Mouse (Mus musculus) C2C12 (cell line): ENCODE results near the gene Sh3glb2.

ENCODE experiments used
- CEBPB ChIP-seq: IDR thresholded peaks from one replicate; pipeline ENCODE4 v1.6.1; 2011; ENCODE audit warnings: low read depth, mild to moderate bottlenecking, control low read depth, moderate library complexity
- CTCF ChIP-seq: IDR thresholded peaks from one replicate; pipeline ENCODE4 v1.5.1; 2011; ENCODE audit not compliant: control insufficient read depth, insufficient read depth, insufficient read length
- FOSL1 ChIP-seq: IDR thresholded peaks from one replicate; pipeline ENCODE4 v1.8.0; 2011; ENCODE audit warnings: mild to moderate bottlenecking, low read length; ENCODE audit not compliant: poor library complexity, insufficient read depth, severe bottlenecking
- MAX ChIP-seq: IDR thresholded peaks from one replicate; pipeline ENCODE4 v1.6.1; 2011; ENCODE audit warnings: mild to moderate bottlenecking, control low read depth
- USF1 ChIP-seq: IDR thresholded peaks from one replicate; pipeline ENCODE4 v1.6.1; 2011; ENCODE audit warnings: low read depth, mild to moderate bottlenecking, control low read depth, moderate library complexity

DNA sequence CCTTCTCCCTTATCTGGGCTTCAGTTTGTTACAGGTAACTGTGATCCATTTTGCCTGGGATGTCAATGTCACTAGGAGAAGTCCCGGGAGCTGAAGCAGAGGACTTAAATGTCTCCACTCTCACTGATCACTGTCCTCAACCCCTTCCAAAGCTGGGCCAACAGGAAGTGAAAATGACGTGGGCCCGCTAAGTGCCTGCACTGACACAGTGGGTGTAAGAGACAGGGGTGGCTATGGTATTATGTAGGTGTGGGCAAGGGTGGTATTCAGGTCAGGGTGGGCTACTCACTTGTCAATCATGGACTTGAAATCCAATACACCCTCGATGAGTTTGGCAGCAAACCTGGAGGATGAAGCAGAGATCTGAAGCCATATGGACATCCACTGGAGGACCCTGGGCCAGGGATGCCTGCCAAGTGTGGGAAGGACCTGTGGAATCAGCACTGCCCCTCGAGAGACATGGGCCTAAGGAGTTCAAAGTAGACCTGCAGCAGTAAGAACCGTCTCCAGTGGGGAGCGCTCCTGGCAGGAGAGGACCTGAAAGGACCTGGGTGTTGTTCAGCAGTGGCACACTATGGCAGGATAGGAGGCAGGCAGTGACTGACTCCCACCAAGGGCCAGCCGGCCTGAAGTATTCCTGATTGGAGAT lies 49.4 kb upstream of the Sh3glb2 start:
- TF ChIP-seq CTCF (no peak), MAX (no peak), CEBPB (no peak), USF1 (no peak), FOSL1 (no peak)
